Mouse (Mus musculus): ENCODE results near the gene Lrp3. TPM values are rescaled to one million over a fixed set of nuclear protein-coding genes. Genes with fewer than 3 reads are reported as not detected.

Lrp3 gene
- total RNA-seq, 2 experiments from 2014 or later = 8.9 to 9.0 TPM

GRCm38 (mm10) chr7:35198981-35199754 is 16.1 kb downstream of the Lrp3 start:
- intact Hi-C loops (cut with DNase I) = no loop called here
- no peak for DNase-seq

GRCm38 (mm10) chr7:35197022-35197421 is 18.3 kb downstream of the Lrp3 start:
- no peak for DNase-seq
- intact Hi-C loops (cut with DNase I) = no loop called here

- intact Hi-C loops (cut with DNase I) = no loop called here
- DNase-seq = no peak
These were observed 24.0 kb downstream of the Lrp3 start for GRCm38 (mm10) chr7:35191276-35191675.

- DNase-seq = no peak
- intact Hi-C loops (cut with DNase I) = no loop called here
These were observed 25.6 kb downstream of the Lrp3 start for GRCm38 (mm10) chr7:35189699-35190098.

- intact Hi-C loops (cut with DNase I) = no loop called here
These were observed 29.3 kb downstream of the Lrp3 start, which contains the start of gene Slc7a10 for GRCm38 (mm10) chr7:35185889-35186569. Gene Slc7a10, plus strand, starts transcription at chr7:35186385.

GRCm38 (mm10) chr7:35184833-35185724 is 30.2 kb downstream of the Lrp3 start:
- DNase-seq = peak in 1 of 2 experiments; percentile 46
- intact Hi-C loops (cut with DNase I) = no loop called here

More at GRCm38 (mm10) chr7:35185889-35186569, 29.3 kb downstream of the Lrp3 start, which contains the start of gene Slc7a10:
- no peak for DNase-seq

GRCm38 (mm10) chr7:35176412-35177381 is 38.6 kb downstream of the Lrp3 start:
- DNase-seq = peak; percentile 27 to 53
- intact Hi-C loops (cut with DNase I) = loop anchor here (10.0 kb wide), 2 partner anchors 322 to 772 kb away; no protein-coding TSS in a partner anchor

GRCm38 (mm10) chr7:35175533-35175932 is 39.8 kb downstream of the Lrp3 start:
- DNase-seq = no peak
- intact Hi-C loops (cut with DNase I) = loop anchor here (10.0 kb wide), 2 partner anchors 321 to 771 kb away; no protein-coding TSS in a partner anchor

GRCm38 (mm10) chr7:35172519-35172918 is 42.8 kb downstream of the Lrp3 start:
- DNase-seq = no peak
- intact Hi-C loops (cut with DNase I) = loop anchor here (1.0 to 10.0 kb wide), 4 partner anchors 92 to 768 kb away; no protein-coding TSS in a partner anchor

GRCm38 (mm10) chr7:35171867-35172382 is 43.4 kb downstream of the Lrp3 start:
- DNase-seq = peak; percentile 78 to 88
- intact Hi-C loops (cut with DNase I) = loop anchor here (1.0 to 10.0 kb wide), 5 partner anchors 93 to 767 kb away; no protein-coding TSS in a partner anchor

GRCm38 (mm10) chr7:35169341-35169740 is 46.0 kb downstream of the Lrp3 start:
- DNase-seq = peak; percentile 87 to 95
- intact Hi-C loops (cut with DNase I) = loop anchor here (1.0 to 2.0 kb wide), 2 partner anchors 51 to 143 kb away; partner anchors contain the start of gene Cebpa

GRCm38 (mm10) chr7:35167925-35168324 is 47.4 kb downstream of the Lrp3 start:
- intact Hi-C loops (cut with DNase I) = loop anchor here (2.0 kb wide), 1 partner anchor 49 kb away; the partner anchor contains the start of gene Cebpa
- no peak for DNase-seq

- DNase-seq = no peak
- intact Hi-C loops (cut with DNase I) = no loop called here
These were observed 48.3 kb downstream of the Lrp3 start for GRCm38 (mm10) chr7:35166988-35167387.

- no peak for DNase-seq
- intact Hi-C loops (cut with DNase I) = no loop called here
These were observed 51.2 kb downstream of the Lrp3 start for GRCm38 (mm10) chr7:35164131-35164530.

- DNase-seq = peak in 1 of 2 experiments; percentile 53
- intact Hi-C loops (cut with DNase I) = no loop called here
These were observed 51.7 kb downstream of the Lrp3 start for GRCm38 (mm10) chr7:35163600-35163999.

- intact Hi-C loops (cut with DNase I) = no loop called here
These were observed 52.9 kb downstream of the Lrp3 start for GRCm38 (mm10) chr7:35162443-35162842.

GRCm38 (mm10) chr7:35157512-35157911 is 57.8 kb downstream of the Lrp3 start:
- intact Hi-C loops (cut with DNase I) = no loop called here
- no peak for DNase-seq

More at GRCm38 (mm10) chr7:35162443-35162842, 52.9 kb downstream of the Lrp3 start:
- no peak for DNase-seq

Data from heart, postnatal 14 days (tissue).